Mouse (Mus musculus) MEL (cell line): ENCODE measurements around the gene Mcoln1. TPM values are rescaled to one million over a fixed set of nuclear protein-coding genes. Genes with fewer than 3 reads are reported as not detected.
A peak's percentile ranks its signal among the peaks of the same experiment; 100 is the strongest.

Experiments used
- DNase-seq: peaks from one replicate; pipeline ENCODE4 v3.0.0; 2011; ENCODE audit warnings: low read depth, low spot score
- H3K27ac ChIP-seq: 2 replicates; pipeline ENCODE4 v1.5.1; 2012; ENCODE audit warnings: low read depth, mild to moderate bottlenecking, control low read depth, low read length, moderate library complexity; ENCODE audit not compliant: control insufficient read depth
- H3K27me3 ChIP-seq, 2 experiments: fragments of 150-350 bp in 1 of 2; sonication (generic) in 1 of 2; 2 replicates each; pipeline ENCODE4 v1.6.1; 2012; ENCODE audit warnings: low read length in 2 of 2, mild to moderate bottlenecking in 2 of 2, improper control_type of control experiment in 1 of 2, moderate library complexity in 1 of 2; ENCODE audit not compliant: insufficient read depth in 2 of 2, control insufficient read depth in 1 of 2
- H3K36me3 ChIP-seq, 2 experiments: 2 replicates each; pipeline ENCODE4 v1.6.1; 2012 to 2014; ENCODE audit warnings: low read length in 2 of 2, improper control_type of control experiment in 1 of 2, inconsistent platforms in 1 of 2, mild to moderate bottlenecking in 1 of 2; ENCODE audit not compliant: insufficient read depth in 2 of 2, control insufficient read depth in 1 of 2
- H3K4me1 ChIP-seq, 2 experiments: fragments of 150-350 bp in 1 of 2; sonication (generic) in 1 of 2; 2 replicates each; pipeline ENCODE4 v1.6.1; 2012; ENCODE audit warnings: low read length in 2 of 2, improper control_type of control experiment in 1 of 2, mild to moderate bottlenecking in 1 of 2; ENCODE audit not compliant: insufficient read depth in 2 of 2, control insufficient read depth in 1 of 2
- H3K4me3 ChIP-seq, 2 experiments: fragments of 150-350 bp in 1 of 2; sonication (generic) in 1 of 2; 2 replicates each; pipeline ENCODE4 v1.5.1; 2012; ENCODE audit warnings: low read depth in 2 of 2, low read length in 2 of 2, mild to moderate bottlenecking in 2 of 2, moderate library complexity in 2 of 2, control low read depth in 1 of 2, improper control_type of control experiment in 1 of 2; ENCODE audit not compliant: control insufficient read depth in 1 of 2, insufficient read depth in 1 of 2
- H3K79me2 ChIP-seq: 2 replicates; pipeline ENCODE4 v1.6.1; 2012; ENCODE audit warnings: mild to moderate bottlenecking, low read length, moderate library complexity; ENCODE audit not compliant: control insufficient read depth, poor library complexity, insufficient read depth
- H3K9ac ChIP-seq: 2 replicates; pipeline ENCODE4 v1.6.1; 2012; ENCODE audit warnings: low read depth, mild to moderate bottlenecking, control low read depth, low read length, moderate library complexity; ENCODE audit not compliant: control insufficient read depth, poor library complexity, severe bottlenecking
- H3K9me3 ChIP-seq: fragments of 150-350 bp; sonication (generic); replicated peaks from 2 replicates; pipeline ENCODE4 v1.6.1; 2012; ENCODE audit warnings: mild to moderate bottlenecking, low read length, improper control_type of control experiment, moderate library complexity; ENCODE audit not compliant: insufficient read depth
- BHLHE40 ChIP-seq: IDR thresholded peaks from 2 replicates; pipeline ENCODE4 v1.6.1; 2012; ENCODE audit warnings: low read depth, mild to moderate bottlenecking, inconsistent platforms, low read length, improper control_type of control experiment, borderline replicate concordance
- CHD2 ChIP-seq: IDR thresholded peaks from 2 replicates; pipeline ENCODE4 v1.6.1; 2011; ENCODE audit warnings: low read length, improper control_type of control experiment
- CTCF ChIP-seq, 3 experiments: IDR thresholded peaks in 2 of 3; conservative IDR thresholded peaks in 1 of 3; 2 replicates each; pipeline ENCODE4 v1.5.1; 2011 to 2012; ENCODE audit warnings: low read length in 3 of 3, low read depth in 2 of 3, mild to moderate bottlenecking in 2 of 3, improper control_type of control experiment in 1 of 3, inconsistent platforms in 1 of 3, mixed read lengths in 1 of 3, moderate library complexity in 1 of 3; ENCODE audit not compliant: control insufficient read depth in 1 of 3, insufficient read depth in 1 of 3, poor library complexity in 1 of 3, severe bottlenecking in 1 of 3
- HCFC1 ChIP-seq: IDR thresholded peaks from 2 replicates; pipeline ENCODE4 v1.6.1; 2012; ENCODE audit warnings: low read depth, mild to moderate bottlenecking, inconsistent platforms, low read length, improper control_type of control experiment, moderate library complexity
- JUND ChIP-seq: IDR thresholded peaks from 2 replicates; pipeline ENCODE4 v1.6.1; 2011; ENCODE audit warnings: low read depth, mild to moderate bottlenecking, improper control_type of control experiment, low read length
- KAT2A ChIP-seq: conservative IDR thresholded peaks from 2 replicates; pipeline ENCODE4 v1.6.1; 2012; ENCODE audit warnings: low read depth, low read length, improper control_type of control experiment, inconsistent platforms
- MEF2A ChIP-seq: IDR thresholded peaks from 2 replicates; pipeline ENCODE4 v1.6.1; 2014; ENCODE audit warnings: low read depth, mild to moderate bottlenecking, inconsistent platforms, low read length, improper control_type of control experiment; ENCODE audit not compliant: poor library complexity, insufficient replicate concordance, severe bottlenecking; ENCODE audit errors: extremely low read depth
- NELFE ChIP-seq: IDR thresholded peaks from 2 replicates; pipeline ENCODE4 v1.6.1; 2011; ENCODE audit warnings: low read depth, low read length, improper control_type of control experiment
- NRF1 ChIP-seq: IDR thresholded peaks from 2 replicates; pipeline ENCODE4 v1.6.1; 2014; ENCODE audit warnings: low read depth, mild to moderate bottlenecking, inconsistent platforms, low read length, improper control_type of control experiment, moderate library complexity; ENCODE audit not compliant: poor library complexity, insufficient read depth, severe bottlenecking
- POLR2A ChIP-seq, 2 experiments: IDR thresholded peaks; 2 replicates each; pipeline ENCODE4 v1.6.1; 2011 to 2012; ENCODE audit warnings: low read length in 2 of 2, mild to moderate bottlenecking in 2 of 2, control low read depth in 1 of 2, improper control_type of control experiment in 1 of 2, low read depth in 1 of 2, moderate library complexity in 1 of 2; ENCODE audit not compliant: control insufficient read depth in 1 of 2, insufficient read depth in 1 of 2, poor library complexity in 1 of 2
- RAD21 ChIP-seq: IDR thresholded peaks from 2 replicates; pipeline ENCODE4 v1.6.1; 2011; ENCODE audit warnings: mild to moderate bottlenecking, low read depth, low read length, improper control_type of control experiment
- SMC3 ChIP-seq: IDR thresholded peaks from 2 replicates; pipeline ENCODE4 v1.6.1; 2011; ENCODE audit warnings: low read depth, low read length, improper control_type of control experiment
- TAL1 ChIP-seq: IDR thresholded peaks from 2 replicates; pipeline ENCODE4 v1.6.1; 2012; ENCODE audit warnings: mild to moderate bottlenecking, inconsistent platforms, low read length, moderate library complexity, mixed read lengths
- TBP ChIP-seq: IDR thresholded peaks from 2 replicates; pipeline ENCODE4 v1.8.0; 2011; ENCODE audit warnings: low read depth, low read length, improper control_type of control experiment
- UBTF ChIP-seq: IDR thresholded peaks from 2 replicates; pipeline ENCODE4 v1.6.1; 2012; ENCODE audit warnings: low read depth, mild to moderate bottlenecking, inconsistent platforms, low read length, improper control_type of control experiment, moderate library complexity, borderline replicate concordance; ENCODE audit not compliant: insufficient read depth
- ZC3H11A ChIP-seq: IDR thresholded peaks from 2 replicates; pipeline ENCODE4 v1.6.1; 2012; ENCODE audit warnings: low read depth, mild to moderate bottlenecking, inconsistent platforms, low read length, improper control_type of control experiment
- polyA plus RNA-seq, 2 experiments: library from polyadenylated mRNA; stranded (reverse) in 1 of 2; unstranded in 1 of 2; fragments of >175 nt in 1 of 2; fragments of >200 nt in 1 of 2; gene quantifications; 2 replicates each; pipeline versions ENCODE4 v1.2.1 to v1.2.4; 2012; ENCODE audit warnings: low replicate concordance in 2 of 2, low read depth in 1 of 2; ENCODE audit not compliant: insufficient read length in 2 of 2, insufficient read depth in 1 of 2, missing spikeins in 1 of 2
- total RNA-seq: library from RNA; depleted of rRNA; stranded (reverse); fragments of 300-350 nt; gene quantifications from 2 replicates; pipeline ENCODE4 v1.2.3, GENCODE M21; 2012

The Mcoln1 gene
- total and polyA plus RNA-seq, 3 experiments: 18.0 to 47.6 TPM; not detected in 1

- Histone ChIP-seq H3K27me3 (no peaks in the 10 kb centered on the region), H3K36me3 (peaks cover 0 to 4% of the 10 kb centered on the region in 2 experiments; a peak in 1 of 4 replicates), H3K27ac (no peak overlapping the region), H3K9me3 (no peaks in the 10 kb centered on the region), H3K4me1 (peaks cover 0 to 9% of the 10 kb centered on the region in 2 experiments; a peak in 2 of 4 replicates), H3K79me2 (no peaks in the 10 kb centered on the region; the same call in 1 of the 2 replicates), H3K9ac (no peak overlapping the region), H3K4me3 (no peak overlapping the region)
- no peak for TF ChIP-seq TBP
- no peak for TF ChIP-seq ZC3H11A
- no peak for TF ChIP-seq JUND
- TF ChIP-seq BHLHE40: no peak
- no peak for TF ChIP-seq SMC3
- no peak for TF ChIP-seq KAT2A
- no peak for TF ChIP-seq CHD2
- no peak for TF ChIP-seq HCFC1
- TF ChIP-seq TAL1: no peak
- TF ChIP-seq UBTF: no peak
- no peak for TF ChIP-seq NRF1
- no peak for TF ChIP-seq NELFE
- no peak for TF ChIP-seq MEF2A
- TF ChIP-seq POLR2A (IDR thresholded peaks at IDR 0.05; ENCODE audit: control insufficient read depth in 1 of 2, insufficient read depth in 1 of 2, low read depth in 1 of 2, low read length in 2 of 2, poor library complexity in 1 of 2): no peak
- DNase-seq: no peak
Measured at GRCm38 (mm10) chr8:3463248-3463647, 37.0 kb upstream of the Mcoln1 start.

GRCm38 (mm10) chr8:3464309-3464708 is 35.9 kb upstream of the Mcoln1 start:
- DNase-seq: peak; percentile 78

More at GRCm38 (mm10) chr8:3464309-3464708, 35.9 kb upstream of the Mcoln1 start:
- H3K36me3 ChIP-seq: peaks cover 0 to 7% of the 10 kb centered on the region in 2 experiments; a peak in 1 of 4 replicates
- TF ChIP-seq CTCF (IDR thresholded peaks at IDR 0.05 in 2 of 3, conservative IDR thresholded peaks at IDR 0.05 in 1 of 3; ENCODE audit: control insufficient read depth in 1 of 3, insufficient read depth in 1 of 3, low read depth in 2 of 3, low read length in 3 of 3, poor library complexity in 1 of 3, severe bottlenecking in 1 of 3) (peak; percentile 63 to 78 (median 73)), KAT2A (no peak), RAD21 (peak; percentile 81), ZC3H11A (peak; percentile 69), NELFE (no peak), SMC3 (peak; percentile 82)
- no peak overlapping the region for H3K9ac ChIP-seq
- no peaks in the 10 kb centered on the region; the same call in 1 of the 2 replicates for H3K79me2 ChIP-seq
- H3K27ac ChIP-seq: no peak overlapping the region
- no peaks in the 10 kb centered on the region for H3K9me3 ChIP-seq
- no peak overlapping the region for H3K4me3 ChIP-seq
- no peaks in the 10 kb centered on the region for H3K27me3 ChIP-seq
- peaks cover 0 to 14% of the 10 kb centered on the region in 2 experiments; a peak in 2 of 4 replicates for H3K4me1 ChIP-seq
